Mouse (Mus musculus): ENCODE data around the gene Dok4. TPM values are rescaled to one million over a fixed set of nuclear protein-coding genes. Genes with fewer than 3 reads are reported as not detected.
A peak's percentile ranks its signal among the peaks of the same experiment; 100 is the strongest.

The Dok4 gene
- total and polyA plus RNA-seq, 3 experiments, result 0.51 to 3.7 (median 0.93) TPM

- H3K4me1 ChIP-seq (ENCODE audit: insufficient read depth, low read depth, low read length), result peaks cover 58% of the 10 kb centered on the region
- TF ChIP-seq POLR2AphosphoS5 (IDR thresholded peaks at IDR 0.05; ENCODE audit: insufficient replicate concordance, low read depth, low read length), result no peak
- peak; percentile 82 for TF ChIP-seq TAL1 (conservative IDR thresholded peaks at IDR 0.05; ENCODE audit: low read depth, low read length)
- TF ChIP-seq CTCF (IDR thresholded peaks at IDR 0.05; ENCODE audit: low read depth, low read length), result no peak
- no peak for TF ChIP-seq GATA1 (IDR thresholded peaks at IDR 0.05; ENCODE audit: borderline replicate concordance, low read length)
- DNase-seq (ENCODE audit: low spot score), result peak; percentile 83
- peaks cover 23% of the 10 kb centered on the region for H3K36me3 ChIP-seq (replicated peaks)
- H3K4me3 ChIP-seq (ENCODE audit: low read depth, low read length), result peak overlapping the region; percentile 64; the same call in 1 of the 2 replicates
- H3K27me3 ChIP-seq (ENCODE audit: insufficient read depth, low read length), result peaks cover 22% of the 10 kb centered on the region
- no peaks in the 10 kb centered on the region for H3K9me3 ChIP-seq (replicated peaks)
- ATAC-seq (ENCODE audit: extremely low read depth, insufficient number of reproducible peaks, low FRiP score, poor library complexity, severe bottlenecking), result peak; percentile 91
Observed at GRCm38 (mm10) chr8:94899262-94899661, 23.1 kb upstream of the Dok4 start.

DNA sequence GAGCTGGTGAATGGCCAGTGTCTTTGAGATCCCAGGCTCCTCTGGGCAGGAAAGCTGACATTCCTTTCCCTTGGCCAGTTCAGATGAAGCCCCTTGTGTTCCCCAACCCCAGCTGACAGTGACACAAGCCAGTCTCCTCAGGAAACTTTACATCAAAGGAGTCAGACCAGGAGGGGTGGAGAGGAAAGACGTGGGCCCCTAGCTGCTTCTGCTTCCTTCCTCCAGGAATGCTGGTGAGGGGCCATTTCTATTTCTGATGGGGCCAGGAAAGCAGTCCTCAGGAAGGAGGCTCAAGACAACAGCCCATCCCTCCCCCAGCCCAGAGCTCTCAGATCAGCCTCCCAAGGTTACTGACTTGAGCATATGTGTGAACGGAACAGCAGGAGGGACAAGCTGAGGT lies 16.8 kb upstream of the Dok4 start:
- peaks cover 67% of the 10 kb centered on the region for H3K27me3 ChIP-seq (ENCODE audit: insufficient read depth, low read length)
- H3K9me3 ChIP-seq (replicated peaks), result no peaks in the 10 kb centered on the region
- no peak overlapping the region for H3K4me3 ChIP-seq (ENCODE audit: low read depth, low read length)
- H3K36me3 ChIP-seq (replicated peaks), result no peaks in the 10 kb centered on the region
- TF ChIP-seq GATA2 (IDR thresholded peaks at IDR 0.05; ENCODE audit: borderline replicate concordance, low read depth, low read length) (no peak), CTCF (IDR thresholded peaks at IDR 0.05; ENCODE audit: low read depth, low read length) (no peak), POLR2AphosphoS5 (IDR thresholded peaks at IDR 0.05; ENCODE audit: insufficient replicate concordance, low read depth, low read length) (no peak), GATA1 (IDR thresholded peaks at IDR 0.05; ENCODE audit: borderline replicate concordance, low read length) (no peak), TAL1 (conservative IDR thresholded peaks at IDR 0.05; ENCODE audit: low read depth, low read length) (no peak)
- DNase-seq (ENCODE audit: low spot score) (no peak), ATAC-seq (ENCODE audit: extremely low read depth, insufficient number of reproducible peaks, low FRiP score, poor library complexity, severe bottlenecking) (no peak)
- H3K4me1 ChIP-seq (ENCODE audit: insufficient read depth, low read depth, low read length), result peaks cover 19% of the 10 kb centered on the region

GRCm38 (mm10) chr8:94888383-94889036 lies 12.4 kb upstream of the Dok4 start:
- Histone ChIP-seq H3K27me3 (ENCODE audit: insufficient read depth, low read length) (peaks cover 59% of the 10 kb centered on the region), H3K9me3 (replicated peaks) (no peaks in the 10 kb centered on the region), H3K4me3 (ENCODE audit: low read depth, low read length) (no peak overlapping the region), H3K4me1 (ENCODE audit: insufficient read depth, low read depth, low read length) (0 out of 2 replicates have a peak, but pooled peaks cover 2% of the 10 kb centered on the region), H3K36me3 (replicated peaks) (no peaks in the 10 kb centered on the region)
- no peak; the same call in 1 of the 2 replicates for ATAC-seq (ENCODE audit: extremely low read depth, insufficient number of reproducible peaks, low FRiP score, poor library complexity, severe bottlenecking)
- DNase-seq (ENCODE audit: low spot score), result no peak
- TF ChIP-seq TAL1 (conservative IDR thresholded peaks at IDR 0.05; ENCODE audit: low read depth, low read length), result no peak
- no peak for TF ChIP-seq GATA1 (IDR thresholded peaks at IDR 0.05; ENCODE audit: borderline replicate concordance, low read length)
- TF ChIP-seq CTCF (IDR thresholded peaks at IDR 0.05; ENCODE audit: low read depth, low read length), result no peak
- TF ChIP-seq GATA2 (IDR thresholded peaks at IDR 0.05; ENCODE audit: borderline replicate concordance, low read depth, low read length), result no peak
- TF ChIP-seq POLR2AphosphoS5 (IDR thresholded peaks at IDR 0.05; ENCODE audit: insufficient replicate concordance, low read depth, low read length), result no peak

GRCm38 (mm10) chr8:94880742-94881141 lies 4.6 kb upstream of the Dok4 start:
- no peaks in the 10 kb centered on the region for H3K9me3 ChIP-seq (replicated peaks)
- DNase-seq (ENCODE audit: low spot score), result no peak
- ATAC-seq (ENCODE audit: extremely low read depth, insufficient number of reproducible peaks, low FRiP score, poor library complexity, severe bottlenecking), result no peak
- no peak overlapping the region for H3K4me3 ChIP-seq (ENCODE audit: low read depth, low read length)
- H3K4me1 ChIP-seq (ENCODE audit: insufficient read depth, low read depth, low read length), result peaks cover 16% of the 10 kb centered on the region
- no peaks in the 10 kb centered on the region for H3K36me3 ChIP-seq (replicated peaks)
- TF ChIP-seq GATA1 (IDR thresholded peaks at IDR 0.05; ENCODE audit: borderline replicate concordance, low read length), result no peak
- no peak for TF ChIP-seq TAL1 (conservative IDR thresholded peaks at IDR 0.05; ENCODE audit: low read depth, low read length)
- TF ChIP-seq CTCF (IDR thresholded peaks at IDR 0.05; ENCODE audit: low read depth, low read length), result no peak
- no peak for TF ChIP-seq POLR2AphosphoS5 (IDR thresholded peaks at IDR 0.05; ENCODE audit: insufficient replicate concordance, low read depth, low read length)
- no peak for TF ChIP-seq GATA2 (IDR thresholded peaks at IDR 0.05; ENCODE audit: borderline replicate concordance, low read depth, low read length)
- H3K27me3 ChIP-seq (ENCODE audit: insufficient read depth, low read length), result peaks cover 36% of the 10 kb centered on the region

GRCm38 (mm10) chr8:94876820-94877219 lies 690 bp upstream of the Dok4 start:
- H3K27me3 ChIP-seq (ENCODE audit: insufficient read depth, low read length), result peaks cover 52% of the 10 kb centered on the region
- TF ChIP-seq CTCF (IDR thresholded peaks at IDR 0.05; ENCODE audit: low read depth, low read length) (no peak), POLR2AphosphoS5 (IDR thresholded peaks at IDR 0.05; ENCODE audit: insufficient replicate concordance, low read depth, low read length) (no peak), TAL1 (conservative IDR thresholded peaks at IDR 0.05; ENCODE audit: low read depth, low read length) (no peak), GATA1 (IDR thresholded peaks at IDR 0.05; ENCODE audit: borderline replicate concordance, low read length) (no peak), GATA2 (IDR thresholded peaks at IDR 0.05; ENCODE audit: borderline replicate concordance, low read depth, low read length) (no peak)
- DNase-seq (ENCODE audit: low spot score) (no peak), ATAC-seq (ENCODE audit: extremely low read depth, insufficient number of reproducible peaks, low FRiP score, poor library complexity, severe bottlenecking) (no peak)
- no peak overlapping the region for H3K4me3 ChIP-seq (ENCODE audit: low read depth, low read length)
- H3K36me3 ChIP-seq (replicated peaks), result no peaks in the 10 kb centered on the region
- H3K4me1 ChIP-seq (ENCODE audit: insufficient read depth, low read depth, low read length), result peaks cover 42% of the 10 kb centered on the region
- H3K9me3 ChIP-seq (replicated peaks), result no peaks in the 10 kb centered on the region

GRCm38 (mm10) chr8:94875871-94876150 lies 319 bp downstream of the Dok4 start:
- no peaks in the 10 kb centered on the region for H3K9me3 ChIP-seq (replicated peaks)
- ATAC-seq (ENCODE audit: extremely low read depth, insufficient number of reproducible peaks, low FRiP score, poor library complexity, severe bottlenecking) (no peak), DNase-seq (ENCODE audit: low spot score) (no peak)
- H3K4me1 ChIP-seq (ENCODE audit: insufficient read depth, low read depth, low read length), result peaks cover 52% of the 10 kb centered on the region
- peak overlapping the region; percentile 70 for H3K4me3 ChIP-seq (ENCODE audit: low read depth, low read length)
- no peaks in the 10 kb centered on the region for H3K36me3 ChIP-seq (replicated peaks)
- peaks cover 56% of the 10 kb centered on the region for H3K27me3 ChIP-seq (ENCODE audit: insufficient read depth, low read length)
- TF ChIP-seq CTCF (IDR thresholded peaks at IDR 0.05; ENCODE audit: low read depth, low read length) (no peak), GATA2 (IDR thresholded peaks at IDR 0.05; ENCODE audit: borderline replicate concordance, low read depth, low read length) (no peak), GATA1 (IDR thresholded peaks at IDR 0.05; ENCODE audit: borderline replicate concordance, low read length) (no peak), TAL1 (conservative IDR thresholded peaks at IDR 0.05; ENCODE audit: low read depth, low read length) (no peak), POLR2AphosphoS5 (IDR thresholded peaks at IDR 0.05; ENCODE audit: insufficient replicate concordance, low read depth, low read length) (no peak)
